Mouse (Mus musculus) myocyte (in vitro differentiated cells): ENCODE measurements around the gene Trim67.

ENCODE experiments used
- CEBPB ChIP-seq: IDR thresholded peaks from 2 replicates; pipeline ENCODE4 v1.6.1; 2011; ENCODE audit warnings: mild to moderate bottlenecking, moderate library complexity; ENCODE audit not compliant: poor library complexity, insufficient read depth, severe bottlenecking
- E2F4 ChIP-seq: IDR thresholded peaks from one replicate; pipeline ENCODE4 v1.6.1; 2011; ENCODE audit warnings: mild to moderate bottlenecking, control low read depth, moderate library complexity; ENCODE audit not compliant: insufficient read depth
- MAX ChIP-seq: IDR thresholded peaks from one replicate; pipeline ENCODE4 v1.6.1; 2011; ENCODE audit warnings: low read depth, mild to moderate bottlenecking, control low read depth
- MYOD1 ChIP-seq, 3 experiments: IDR thresholded peaks; one replicate each; pipeline ENCODE4 v1.6.1; 2011; ENCODE audit warnings: control low read depth in 2 of 3, low read depth in 2 of 3, mild to moderate bottlenecking in 2 of 3, moderate library complexity in 1 of 3; ENCODE audit not compliant: insufficient read length in 2 of 3, control insufficient read depth in 1 of 3
- MYOG ChIP-seq, 3 experiments: IDR thresholded peaks; one replicate each; pipeline ENCODE4 v1.6.1; 2011; ENCODE audit warnings: control low read depth in 2 of 3, low read depth in 2 of 3, mild to moderate bottlenecking in 2 of 3; ENCODE audit not compliant: insufficient read length in 2 of 3, control insufficient read depth in 1 of 3, insufficient read depth in 1 of 3
- POLR2A ChIP-seq: IDR thresholded peaks from one replicate; pipeline ENCODE4 v1.6.1; 2011; ENCODE audit warnings: low read depth, mild to moderate bottlenecking, control low read depth, moderate library complexity; ENCODE audit not compliant: insufficient read length

- TF ChIP-seq POLR2A (no peak), MYOG (IDR thresholded peaks at IDR 0.05; ENCODE audit: control insufficient read depth in 1 of 3, insufficient read depth in 1 of 3, insufficient read length in 2 of 3, low read depth in 2 of 3) (no peak), CEBPB (no peak), MYOD1 (IDR thresholded peaks at IDR 0.05; ENCODE audit: control insufficient read depth in 1 of 3, insufficient read length in 2 of 3, low read depth in 2 of 3) (no peak), E2F4 (no peak), MAX (no peak)
These were observed 24.5 kb downstream of the Trim67 start for GRCm38 (mm10) chr8:124817361-124817760.
